Mouse (Mus musculus) neural tube, embryonic 15.5 days (tissue): Measurements from ENCODE around the gene Adam12. TPM values are rescaled to one million over a fixed set of nuclear protein-coding genes. Genes with fewer than 3 reads are reported as not detected.
"Not testable (repeated sequence)": the region's sequence is repeated elsewhere in the genome, so short reads cannot be mapped to it uniquely, and the experiment has no call there.

Source experiments
- ATAC-seq: fragments of 200-750 bp; cut with Nextera tagmentation; 2 replicates; pipeline ENCODE4 v1.8.0; 2017; ENCODE audit warnings: mild to moderate bottlenecking, moderate TSS enrichment, moderate library complexity; ENCODE audit not compliant: low FRiP score
- H3K27ac ChIP-seq: fragments of 300-500 bp; sonication (generic); replicated peaks from 2 replicates; pipeline ENCODE4 v1.5.1; 2015; ENCODE audit warnings: mild to moderate bottlenecking, inconsistent platforms
- H3K27me3 ChIP-seq: fragments of 300-500 bp; sonication (generic); replicated peaks from 2 replicates; pipeline ENCODE4 v1.6.1; 2015; ENCODE audit warnings: inconsistent platforms
- H3K36me3 ChIP-seq: fragments of 300-500 bp; sonication (generic); 2 replicates; pipeline ENCODE4 v1.6.1; 2015; ENCODE audit warnings: inconsistent platforms
- H3K4me1 ChIP-seq: fragments of 300-500 bp; sonication (generic); 2 replicates; pipeline ENCODE4 v1.6.1; 2015; ENCODE audit warnings: inconsistent platforms
- H3K4me2 ChIP-seq: fragments of 300-500 bp; sonication (generic); 2 replicates; pipeline ENCODE4 v1.6.1; 2015; ENCODE audit warnings: inconsistent platforms, mild to moderate bottlenecking, moderate library complexity
- H3K4me3 ChIP-seq: fragments of 300-500 bp; sonication (generic); replicated peaks from 2 replicates; pipeline ENCODE4 v1.5.1; 2015; ENCODE audit warnings: mild to moderate bottlenecking, inconsistent platforms
- H3K9ac ChIP-seq: fragments of 300-500 bp; sonication (generic); replicated peaks from 2 replicates; pipeline ENCODE4 v1.6.1; 2015; ENCODE audit warnings: mild to moderate bottlenecking, inconsistent platforms
- H3K9me3 ChIP-seq: fragments of 300-500 bp; sonication (generic); replicated peaks from 2 replicates; pipeline ENCODE4 v1.6.1; 2016; ENCODE audit warnings: inconsistent platforms
- WGBS: fragments of 180-500 bp; shearing (Covaris S2); methylation state at CpG from one replicate; pipeline ENCODE4 v1.1.7; 2015; ENCODE audit warnings: mixed read lengths; 5-methylcytosine and 5-hydroxymethylcytosine counted together
- polyA plus RNA-seq: library from polyadenylated mRNA; unstranded; fragments of >200 nt; fragmentation: Nextera tagmentation; extraction: Ambion mirVana; gene quantifications from 2 replicates; pipeline ENCODE4 v1.2.1, GENCODE M21; 2015

The Adam12 gene
- polyA plus RNA-seq, 1 experiment from 2014 or later: 3.7 TPM

DNA sequence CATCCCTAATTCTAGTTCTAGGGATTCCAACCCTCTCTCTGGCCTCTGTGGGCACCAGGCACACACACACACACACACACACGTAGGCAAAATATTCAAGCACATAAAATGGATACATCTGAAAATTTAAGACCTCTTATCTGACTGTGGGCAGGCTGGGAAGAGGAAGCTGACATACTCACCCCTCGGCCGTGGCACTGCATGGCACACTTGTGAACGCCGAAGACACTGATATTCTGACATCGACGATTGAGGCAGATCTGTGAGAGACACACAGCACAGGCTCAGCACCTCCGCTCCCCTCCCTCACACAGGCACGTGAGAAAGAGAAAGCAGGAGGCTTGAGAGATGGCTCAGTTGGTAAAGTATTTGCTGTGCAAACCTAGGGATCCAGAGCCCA lies 315.7 kb downstream of the Adam12 start:
- H3K9me3 ChIP-seq: no peaks in the 10 kb centered on the region; the same call in 1 of the 2 replicates
- no peak for ATAC-seq
- no peaks in the 10 kb centered on the region for H3K4me1 ChIP-seq
- H3K4me3 ChIP-seq: no peak overlapping the region
- no peaks in the 10 kb centered on the region for H3K36me3 ChIP-seq
- H3K27ac ChIP-seq: no peak overlapping the region
- WGBS: 91% methylated on average over 9 of the region's 9 CpGs
- H3K9ac ChIP-seq: no peak overlapping the region
- no peak overlapping the region for H3K4me2 ChIP-seq
- H3K27me3 ChIP-seq: no peaks in the 10 kb centered on the region; the same call in 1 of the 2 replicates

DNA sequence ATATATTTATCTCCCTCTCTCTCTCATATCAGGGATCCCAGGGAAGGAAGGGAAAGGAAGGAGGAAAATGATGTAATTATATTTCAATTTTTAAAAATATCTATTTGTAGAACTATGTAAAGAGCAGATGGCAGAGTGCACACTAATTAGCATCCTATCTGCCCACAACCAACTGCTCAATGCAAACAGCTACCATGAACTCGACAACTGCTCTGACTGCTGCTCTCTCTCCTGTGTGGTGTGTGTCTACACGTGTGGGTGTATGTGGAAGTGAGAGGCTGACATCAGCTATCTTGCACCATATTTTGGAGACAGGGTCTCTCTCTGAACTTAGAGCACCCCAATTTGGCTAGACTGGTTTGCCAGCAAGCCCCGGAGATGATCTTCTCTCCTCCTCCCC lies 320.1 kb downstream of the Adam12 start:
- H3K27me3 ChIP-seq: no peaks in the 10 kb centered on the region; the same call in 1 of the 2 replicates
- no peaks in the 10 kb centered on the region; the same call in 1 of the 2 replicates for H3K9me3 ChIP-seq
- no peak overlapping the region for H3K4me2 ChIP-seq
- WGBS: 84% methylated on average over 3 of the region's 3 CpGs
- no peak for ATAC-seq
- H3K36me3 ChIP-seq: no peaks in the 10 kb centered on the region
- H3K27ac ChIP-seq: no peak overlapping the region
- peaks cover 3% of the 10 kb centered on the region; the same call in 1 of the 2 replicates for H3K4me1 ChIP-seq
- H3K9ac ChIP-seq: no peak overlapping the region
- H3K4me3 ChIP-seq: no peak overlapping the region

DNA sequence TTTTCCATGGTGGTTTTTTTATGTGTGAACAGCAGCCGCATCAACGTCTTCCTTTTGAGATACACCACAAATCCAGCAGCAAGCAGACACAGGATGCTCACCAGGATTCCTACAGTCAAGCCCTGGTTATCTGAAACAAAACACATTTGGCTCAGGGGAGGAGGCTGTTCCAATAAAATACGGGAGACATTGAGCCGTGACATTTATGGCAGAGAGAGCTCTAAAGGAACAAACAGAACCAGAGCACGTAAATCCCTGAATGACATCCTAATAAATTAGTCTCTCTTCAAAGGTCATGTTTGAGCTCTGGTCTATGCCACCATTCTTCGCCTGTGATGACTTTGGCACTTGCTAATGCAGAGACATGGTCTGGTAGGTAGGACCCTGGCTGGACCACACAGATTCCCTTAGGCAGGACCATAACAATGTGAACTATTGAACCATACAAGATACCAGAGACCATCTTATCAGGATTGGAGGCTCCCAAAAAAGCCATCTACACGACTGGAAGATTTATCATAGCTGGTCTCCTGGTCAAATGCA lies 322.0 kb downstream of the Adam12 start:
- 16% methylated on average over 7 of the region's 7 CpGs for WGBS
- Histone ChIP-seq H3K4me3 (no peak overlapping the region), H3K27ac (no peak overlapping the region), H3K36me3 (no peaks in the 10 kb centered on the region), H3K27me3 (no peaks in the 10 kb centered on the region; the same call in 1 of the 2 replicates), H3K4me2 (no peak overlapping the region), H3K9me3 (no peaks in the 10 kb centered on the region; the same call in 1 of the 2 replicates), H3K4me1 (peaks cover 3% of the 10 kb centered on the region; the same call in 1 of the 2 replicates), H3K9ac (no peak overlapping the region)
- no peak for ATAC-seq

DNA sequence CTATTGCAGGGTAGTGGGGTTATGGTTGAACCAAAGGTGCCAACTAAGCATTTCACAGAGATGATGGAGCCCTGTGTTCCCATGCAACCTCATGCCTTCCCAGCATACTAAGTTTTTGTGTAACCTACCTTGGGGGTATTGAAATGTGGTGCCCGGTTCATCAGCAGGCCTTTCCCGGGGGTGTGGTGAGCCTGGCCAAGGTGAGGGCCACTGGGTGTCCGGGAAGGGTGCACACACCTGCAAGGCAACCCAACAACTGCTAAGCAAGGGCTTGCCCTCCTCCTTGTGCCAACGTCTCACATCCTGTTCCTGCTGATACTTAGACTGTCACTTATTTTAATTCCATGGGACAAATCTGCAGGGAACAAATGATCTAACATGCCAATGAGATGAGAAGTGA lies 323.0 kb downstream of the Adam12 start:
- Histone ChIP-seq H3K27me3 (no peaks in the 10 kb centered on the region; the same call in 1 of the 2 replicates), H3K4me2 (no peak overlapping the region), H3K4me3 (no peak overlapping the region), H3K4me1 (peaks cover 3% of the 10 kb centered on the region; the same call in 1 of the 2 replicates), H3K9ac (no peak overlapping the region), H3K36me3 (no peaks in the 10 kb centered on the region), H3K27ac (no peak overlapping the region), H3K9me3 (no peaks in the 10 kb centered on the region)
- no peak for ATAC-seq
- 91% methylated on average over 4 of the region's 4 CpGs for WGBS

DNA sequence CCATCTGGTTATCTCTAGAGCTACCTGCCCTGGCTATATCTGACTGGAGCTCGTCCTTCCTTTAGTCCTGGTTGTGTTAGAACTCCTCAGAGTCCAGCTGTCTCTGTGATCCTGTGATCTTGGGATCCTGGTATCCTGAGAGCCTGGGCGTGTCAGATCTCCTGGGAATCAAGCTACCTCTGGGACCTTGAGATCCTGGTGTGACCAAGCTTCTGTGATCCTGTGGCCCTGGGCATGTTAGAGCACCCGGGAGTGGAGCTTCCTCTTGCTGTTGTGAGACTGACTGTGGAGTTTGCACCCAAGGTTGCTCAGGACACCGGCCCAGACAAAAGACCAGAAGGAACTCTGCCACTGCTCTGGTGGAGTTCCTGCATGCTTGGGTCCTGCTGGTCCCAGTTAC lies 332.6 kb downstream of the Adam12 start:
- H3K9ac ChIP-seq: no peak overlapping the region
- H3K4me1 ChIP-seq: no peaks in the 10 kb centered on the region
- H3K27ac ChIP-seq: no peak overlapping the region
- no peaks in the 10 kb centered on the region for H3K27me3 ChIP-seq
- no peak for ATAC-seq
- no peaks in the 10 kb centered on the region for H3K36me3 ChIP-seq
- no peak overlapping the region for H3K4me3 ChIP-seq
- no peaks in the 10 kb centered on the region for H3K9me3 ChIP-seq
- WGBS: 91% methylated on average over 4 of the region's 4 CpGs
- no peak overlapping the region for H3K4me2 ChIP-seq

DNA sequence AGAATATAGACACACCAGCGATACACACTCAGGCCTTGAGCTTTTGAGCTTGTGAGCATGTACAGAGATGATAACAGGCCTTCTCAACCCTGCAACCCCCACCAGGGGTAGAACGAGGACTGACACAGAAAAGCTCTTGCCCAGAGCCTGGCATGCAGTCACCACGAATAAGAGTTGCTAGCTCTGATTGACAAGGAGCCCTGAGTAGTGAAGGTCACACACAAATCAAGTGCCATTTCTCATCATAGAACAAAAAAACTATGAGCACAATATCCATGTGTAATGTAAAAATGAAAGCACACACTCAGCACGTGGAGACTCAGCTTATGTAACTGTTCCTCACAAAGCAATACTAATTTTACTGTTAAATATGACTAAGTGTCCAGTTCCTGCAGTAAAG lies 340.1 kb downstream of the Adam12 start:
- no peaks in the 10 kb centered on the region for H3K9me3 ChIP-seq
- H3K9ac ChIP-seq: no peak overlapping the region
- no peak overlapping the region for H3K4me2 ChIP-seq
- ATAC-seq: no peak
- no peak overlapping the region for H3K27ac ChIP-seq
- H3K36me3 ChIP-seq: no peaks in the 10 kb centered on the region
- H3K27me3 ChIP-seq: no peaks in the 10 kb centered on the region
- H3K4me3 ChIP-seq: no peak overlapping the region
- 81% methylated on average over 4 of the region's 4 CpGs for WGBS
- no peaks in the 10 kb centered on the region for H3K4me1 ChIP-seq

DNA sequence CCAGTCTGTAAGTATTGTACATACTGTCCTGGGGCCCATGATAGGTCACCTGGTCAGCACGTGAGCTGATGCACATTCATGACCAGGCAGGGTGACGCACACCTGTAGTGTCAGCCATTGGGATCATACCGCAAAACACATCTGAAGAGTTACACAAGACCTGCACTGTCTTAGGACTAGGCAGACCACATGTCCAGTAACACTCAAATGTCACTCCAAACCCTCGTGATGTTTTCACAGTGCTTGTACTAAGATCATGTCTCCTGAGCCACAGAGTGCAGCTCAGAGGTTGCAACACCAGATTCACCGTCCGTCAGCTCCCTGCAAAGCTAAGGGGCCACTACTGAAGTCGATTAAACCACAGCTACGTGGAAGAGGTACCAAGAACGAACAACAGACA lies 340.6 kb downstream of the Adam12 start:
- ATAC-seq: no peak
- no peaks in the 10 kb centered on the region for H3K27me3 ChIP-seq
- H3K4me3 ChIP-seq: no peak overlapping the region
- H3K27ac ChIP-seq: no peak overlapping the region
- no peak overlapping the region for H3K9ac ChIP-seq
- H3K4me2 ChIP-seq: no peak overlapping the region
- H3K4me1 ChIP-seq: no peaks in the 10 kb centered on the region
- no peaks in the 10 kb centered on the region for H3K9me3 ChIP-seq
- H3K36me3 ChIP-seq: no peaks in the 10 kb centered on the region
- WGBS: 88% methylated on average over 9 of the region's 9 CpGs

DNA sequence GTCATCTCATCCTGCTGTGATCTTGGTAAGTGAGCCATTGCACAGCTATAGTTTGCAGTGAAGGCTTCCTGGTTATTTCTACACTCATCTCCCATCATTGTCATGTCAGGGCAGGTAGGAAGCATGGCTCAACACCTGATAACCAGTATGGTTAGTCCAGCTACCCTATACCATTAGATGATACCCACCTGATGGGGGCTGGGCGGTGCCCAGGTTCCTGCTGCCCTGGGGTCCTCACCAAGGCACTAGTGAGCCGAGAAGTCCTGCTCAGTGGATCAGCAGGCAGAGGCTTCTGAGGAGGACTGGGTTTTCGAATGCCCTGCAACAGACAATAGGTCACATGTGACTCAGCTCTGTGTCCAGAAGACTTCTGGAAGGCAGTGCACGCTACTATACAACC lies 342.0 kb downstream of the Adam12 start:
- Histone ChIP-seq H3K4me1 (no peaks in the 10 kb centered on the region), H3K9ac (no peak overlapping the region), H3K4me2 (no peak overlapping the region), H3K36me3 (no peaks in the 10 kb centered on the region), H3K27me3 (no peaks in the 10 kb centered on the region), H3K4me3 (no peak overlapping the region), H3K27ac (no peak overlapping the region), H3K9me3 (no peaks in the 10 kb centered on the region)
- 87% methylated on average over 4 of the region's 4 CpGs for WGBS
- ATAC-seq: no peak

DNA sequence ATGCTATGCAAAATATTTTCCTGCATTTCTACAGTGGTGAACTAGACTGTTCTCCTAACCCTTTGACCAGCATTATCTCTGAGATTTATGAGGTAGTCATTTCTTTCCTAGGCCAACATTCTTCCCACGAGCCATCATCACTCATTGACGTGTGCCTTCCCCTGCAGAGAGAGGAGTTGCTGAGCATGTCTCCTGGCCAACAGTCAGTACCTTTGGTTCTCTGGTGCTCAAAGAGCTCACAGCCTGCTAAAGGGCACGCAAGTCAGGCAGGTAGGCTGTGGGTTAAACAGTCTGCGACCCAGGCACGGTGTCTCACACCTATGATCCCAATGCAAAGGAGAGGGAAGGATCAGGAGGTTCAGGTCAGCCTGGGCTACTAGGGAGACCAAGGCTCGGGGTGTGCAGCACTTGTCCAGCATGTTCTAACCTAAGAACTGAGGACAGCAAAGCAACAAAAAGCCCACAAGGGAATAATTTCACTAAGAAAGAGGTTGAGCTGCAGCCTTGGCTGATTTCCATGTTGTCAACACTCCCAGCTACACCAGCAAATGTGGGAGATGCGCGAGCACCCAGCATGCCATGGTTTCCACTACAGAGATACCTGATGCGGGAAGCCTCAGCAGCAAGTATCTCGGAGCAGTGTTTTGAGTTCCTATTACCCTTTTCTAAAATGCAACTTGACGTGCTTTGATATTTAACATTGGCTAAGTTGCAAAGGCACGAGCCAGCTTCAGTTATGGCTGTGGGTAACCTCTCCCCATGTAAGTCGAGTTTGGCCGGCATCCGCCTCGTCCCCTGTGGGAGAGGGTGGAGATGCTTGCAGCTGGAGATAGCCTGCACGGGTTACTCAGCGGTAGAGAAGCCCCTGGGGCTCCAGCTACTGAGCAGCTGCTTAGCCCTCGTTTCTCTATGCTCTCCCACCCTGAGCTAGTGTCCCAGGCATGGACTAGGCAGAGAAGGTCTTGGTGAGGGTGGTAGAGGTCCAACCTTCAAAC lies 342.7 kb downstream of the Adam12 start:
- Histone ChIP-seq H3K27me3 (no peaks in the 10 kb centered on the region), H3K4me2 (no peak overlapping the region), H3K4me1 (no peaks in the 10 kb centered on the region), H3K9me3 (no peaks in the 10 kb centered on the region), H3K27ac (no peak overlapping the region), H3K9ac (no peak overlapping the region), H3K36me3 (no peaks in the 10 kb centered on the region), H3K4me3 (no peak overlapping the region)
- ATAC-seq: no peak
- WGBS: 88% methylated on average over 19 of the region's 19 CpGs

DNA sequence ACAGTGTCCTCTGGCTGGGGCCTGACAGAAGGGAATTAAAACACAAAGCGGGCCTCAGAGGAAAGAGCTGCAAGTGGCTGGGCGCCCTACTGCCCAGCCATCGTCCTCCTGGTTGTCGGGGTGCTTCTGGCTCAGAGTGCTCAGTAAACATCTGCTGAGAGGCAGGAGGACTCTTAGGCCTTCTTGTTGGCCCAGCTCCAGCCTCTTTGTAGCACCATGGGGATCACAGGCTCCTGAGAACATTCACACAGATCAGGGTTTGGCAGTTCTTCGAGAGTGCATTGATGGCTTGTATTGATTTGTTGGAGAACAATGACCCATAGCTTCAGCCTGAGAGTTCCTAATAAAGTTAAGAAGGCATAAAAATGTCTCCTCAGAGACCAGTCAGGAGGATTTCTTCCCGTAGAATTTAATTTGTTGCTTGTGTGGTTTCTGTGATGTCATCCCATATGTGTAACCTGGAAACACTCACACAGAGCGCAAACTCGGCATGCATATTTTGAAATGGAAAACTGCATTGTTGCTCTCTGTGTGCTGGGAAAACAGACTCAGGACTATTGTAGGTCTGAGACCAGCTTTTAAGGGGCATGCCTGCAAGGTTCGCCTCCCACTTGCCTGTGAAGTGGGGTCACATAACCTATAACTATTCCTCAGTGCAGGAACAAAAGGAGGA lies 347.1 kb downstream of the Adam12 start:
- H3K36me3 ChIP-seq, H3K4me2 ChIP-seq, H3K27me3 ChIP-seq, H3K4me1 ChIP-seq, ATAC-seq, H3K27ac ChIP-seq, H3K9me3 ChIP-seq, H3K9ac ChIP-seq, H3K4me3 ChIP-seq: not testable (repeated sequence)
- 61% methylated on average over 5 of the region's 9 CpGs for WGBS

DNA sequence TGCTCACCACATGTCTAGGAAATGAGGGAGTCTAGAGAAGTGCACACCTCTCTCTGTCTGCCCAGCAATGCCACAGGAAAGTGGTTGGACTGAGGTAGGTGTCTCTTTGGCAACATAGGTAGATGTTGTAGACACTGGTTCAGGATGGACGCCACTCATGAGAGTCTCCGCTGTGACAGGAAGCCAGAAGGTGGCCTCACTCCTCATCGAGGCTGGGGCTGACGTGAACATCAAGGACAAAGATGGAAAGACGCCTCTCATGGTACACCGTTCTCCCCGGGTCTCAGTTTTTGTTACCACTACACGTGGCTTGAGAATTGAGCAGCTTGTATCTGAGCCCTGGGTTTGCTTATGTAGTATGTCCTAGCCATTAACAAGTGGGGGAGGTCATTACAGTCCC lies 352.2 kb downstream of the Adam12 start:
- 97% methylated on average over 8 of the region's 8 CpGs for WGBS

More for the DNA sequence above, 352.2 kb downstream of the Adam12 start:
- H3K36me3 ChIP-seq: no peaks in the 10 kb centered on the region
- no peaks in the 10 kb centered on the region for H3K27me3 ChIP-seq
- no peak overlapping the region for H3K27ac ChIP-seq
- H3K4me3 ChIP-seq: no peak overlapping the region
- no peaks in the 10 kb centered on the region for H3K9me3 ChIP-seq
- H3K4me1 ChIP-seq: no peaks in the 10 kb centered on the region
- ATAC-seq: no peak
- no peak overlapping the region for H3K4me2 ChIP-seq
- H3K9ac ChIP-seq: no peak overlapping the region
